Mouse (Mus musculus) left cerebral cortex, adult 11 months (tissue): ENCODE data around the gene Agtrap.
A peak's percentile ranks its signal among the peaks of the same experiment; 100 is the strongest.
"Not testable (repeated sequence)": the region's sequence is repeated elsewhere in the genome, so short reads cannot be mapped to it uniquely, and the experiment has no call there.

Experiments
- DNase-seq: peaks from one replicate; pipeline ENCODE4 v3.0.0; 2022; ENCODE audit warnings: low spot score

Gene Agtrap

GRCm38 (mm10) chr4:148046450-148047031 is 41.3 kb downstream of the Agtrap start:
- no peak for DNase-seq

DNA sequence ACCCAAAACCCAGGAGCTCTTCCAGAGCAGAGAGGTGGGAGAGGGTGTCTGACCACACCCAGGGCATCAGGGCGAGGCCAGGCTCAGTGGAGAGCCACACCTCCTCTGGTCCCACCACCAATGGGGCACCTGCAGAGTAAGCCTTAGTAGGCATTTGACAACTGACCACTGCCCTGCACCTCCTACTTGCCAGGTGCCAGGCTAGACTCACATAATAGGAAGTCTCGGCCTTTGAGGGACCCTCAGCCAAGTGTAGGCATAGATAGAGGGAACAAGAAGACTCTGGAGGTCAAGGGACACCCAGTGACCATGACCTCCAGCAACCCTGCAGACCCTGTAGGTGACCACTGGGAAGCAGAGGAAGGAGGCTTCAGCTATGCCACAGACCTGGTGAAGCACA is 43.7 kb downstream of the Agtrap start:
- DNase-seq: no peak

DNA sequence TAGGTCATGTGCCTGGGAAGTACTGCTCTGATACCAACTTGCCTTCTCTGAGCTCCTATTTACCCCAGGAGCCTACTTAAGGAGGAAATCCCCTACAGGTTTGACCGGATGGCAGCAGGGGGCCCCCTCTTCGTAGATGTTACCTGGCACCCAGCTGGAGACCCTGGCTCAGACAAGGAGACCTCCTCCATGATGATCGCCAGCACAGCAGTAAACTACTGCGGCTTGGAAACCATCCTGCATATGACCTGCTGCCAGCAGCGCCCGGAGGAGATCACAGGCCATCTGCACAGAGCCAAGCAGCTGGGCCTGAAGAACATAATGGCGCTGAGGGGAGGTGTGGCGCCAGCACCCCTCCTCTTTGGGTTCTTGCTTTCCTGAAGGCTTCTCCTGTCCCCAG is 44.5 kb downstream of the Agtrap start:
- not testable (repeated sequence) for DNase-seq

- DNase-seq: no peak
Measured at GRCm38 (mm10) chr4:148041611-148042191, 46.1 kb downstream of the Agtrap start.

DNA sequence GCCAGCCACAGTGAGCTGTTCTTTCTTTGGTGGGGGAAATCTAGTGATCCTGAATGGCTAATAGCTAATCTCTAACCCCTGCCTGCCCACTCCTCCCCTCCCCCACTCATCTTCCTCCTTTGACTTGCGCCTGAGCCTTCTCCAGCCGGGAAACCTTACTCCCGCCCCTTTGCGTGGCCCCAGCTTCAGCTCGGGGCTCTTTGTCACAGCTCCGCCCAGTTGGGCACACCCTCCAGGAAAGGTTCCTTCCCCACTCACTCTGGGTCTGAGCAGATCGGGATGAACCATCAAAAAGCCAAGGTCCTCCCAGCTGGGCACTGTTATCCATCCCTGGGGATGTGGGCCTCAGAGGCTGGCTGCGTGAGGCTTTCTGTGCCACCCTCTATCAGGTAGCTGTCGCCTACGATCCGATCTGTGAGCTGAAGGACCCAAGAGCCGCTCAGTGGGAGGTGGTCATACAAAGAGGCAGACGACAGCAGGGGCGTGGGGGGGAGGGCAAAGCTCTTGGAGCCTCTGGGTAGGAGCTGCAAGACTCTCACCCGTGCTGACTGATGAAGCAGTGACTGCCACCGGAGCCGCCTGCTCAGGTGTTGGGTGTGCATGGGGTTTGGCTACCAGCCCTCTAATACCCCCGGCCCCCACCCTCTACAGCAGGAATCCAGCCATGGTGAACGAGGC is 46.8 kb downstream of the Agtrap start:
- DNase-seq: no peak

DNA sequence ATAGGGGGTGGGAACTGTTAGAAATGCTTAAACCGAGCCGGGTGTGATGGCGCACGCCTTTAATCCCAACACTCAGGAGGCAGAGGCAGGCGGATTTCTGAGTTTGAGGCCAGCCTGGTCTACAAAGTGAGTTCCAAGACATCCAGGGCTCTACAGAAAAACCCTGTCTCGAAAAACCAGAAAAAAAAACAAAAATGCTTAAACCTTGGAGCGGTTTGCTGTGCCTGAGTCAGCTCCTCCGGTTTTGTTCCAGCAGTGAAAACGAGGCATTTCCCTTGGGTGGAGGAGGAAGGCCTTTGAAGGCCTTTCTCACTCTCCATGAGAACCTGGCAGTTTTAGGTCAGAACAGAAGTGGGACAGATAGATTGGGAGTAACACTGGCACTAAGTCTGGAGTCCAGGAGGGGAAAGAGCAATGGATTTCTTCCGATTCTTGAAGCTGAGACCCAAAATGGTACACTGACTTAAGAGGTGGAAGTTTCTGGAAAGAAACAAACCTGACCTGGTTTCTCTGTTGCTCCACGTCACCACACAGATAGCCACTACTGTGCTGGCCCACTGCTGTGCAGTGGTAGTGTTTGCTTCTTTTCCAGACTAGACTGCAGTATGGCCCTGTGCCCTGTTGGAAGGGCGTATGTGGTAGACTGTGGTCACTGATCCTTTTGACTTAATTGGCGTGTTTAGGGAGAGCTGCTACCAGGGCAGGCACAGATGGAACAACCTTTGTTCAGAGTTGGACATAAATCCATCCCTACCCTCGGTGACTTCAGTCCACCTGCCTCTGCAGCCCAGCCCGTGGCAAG is 47.6 kb downstream of the Agtrap start:
- DNase-seq: no peak

DNA sequence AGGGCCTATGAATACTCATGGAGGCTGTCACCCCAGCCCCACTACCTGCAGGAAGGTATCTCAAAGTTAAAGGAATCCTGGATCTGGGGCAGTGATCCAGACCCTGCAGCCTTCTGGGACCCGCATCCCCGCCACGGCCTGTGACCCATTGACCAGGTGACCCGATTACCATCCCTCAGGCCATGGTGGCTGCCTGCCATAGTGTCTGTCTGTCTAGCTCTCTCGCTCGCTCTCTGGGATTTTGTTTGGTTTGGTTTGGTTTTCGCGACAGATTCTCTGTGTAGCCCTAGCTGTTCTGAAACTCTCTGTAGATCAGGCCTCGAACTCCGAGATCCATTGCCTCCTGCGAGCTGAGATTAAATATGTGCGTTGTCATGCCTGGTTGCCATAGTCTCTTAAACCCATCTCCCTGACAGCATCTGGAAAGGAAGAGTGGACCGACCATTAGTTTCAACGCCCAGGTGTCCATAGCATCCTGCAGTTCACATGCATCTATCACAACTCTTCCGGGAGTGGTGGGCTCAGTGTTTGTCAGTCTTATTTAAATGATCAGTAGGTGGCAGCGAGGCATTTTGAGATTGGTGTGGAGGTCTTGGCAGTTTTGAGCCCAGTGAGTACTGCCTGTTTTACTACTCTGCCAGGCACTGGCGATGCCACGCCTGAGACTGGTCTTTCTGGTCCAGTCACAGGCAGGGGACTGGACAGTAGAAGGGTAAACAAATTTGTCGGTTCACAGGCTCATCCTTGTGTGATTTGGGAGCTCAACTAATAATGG is 48.4 kb downstream of the Agtrap start:
- no peak for DNase-seq

- DNase-seq: peak; percentile 99
Measured at GRCm38 (mm10) chr4:148038600-148039253, 49.1 kb downstream of the Agtrap start, which contains the start of the genes Clcn6 and Mthfr. Gene Clcn6 (minus strand): TSS chr4:148038821. Gene Mthfr (plus strand): TSS chr4:148039077.

- DNase-seq: no peak
Measured at GRCm38 (mm10) chr4:148038079-148038599, 49.7 kb downstream of the Agtrap start.

DNA sequence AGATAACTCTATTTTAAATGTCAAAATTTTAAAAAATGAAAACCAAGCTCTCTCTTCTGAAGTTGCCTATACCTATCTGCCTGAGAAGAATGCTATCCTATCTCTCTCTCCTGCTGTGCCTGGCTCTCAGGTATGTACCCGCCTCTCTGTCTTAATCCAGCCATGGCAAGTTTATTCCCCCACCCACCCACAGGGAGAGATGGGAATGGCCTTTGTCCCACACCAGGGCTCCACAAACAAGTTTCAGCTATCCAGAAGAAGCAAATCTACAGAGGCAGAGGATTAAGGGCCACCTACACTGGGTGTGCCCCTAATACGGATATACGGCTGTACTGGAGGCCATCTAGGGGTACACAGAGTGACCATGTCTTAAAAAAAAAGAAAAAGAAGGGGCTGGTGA is 52.4 kb downstream of the Agtrap start:
- no peak for DNase-seq

DNA sequence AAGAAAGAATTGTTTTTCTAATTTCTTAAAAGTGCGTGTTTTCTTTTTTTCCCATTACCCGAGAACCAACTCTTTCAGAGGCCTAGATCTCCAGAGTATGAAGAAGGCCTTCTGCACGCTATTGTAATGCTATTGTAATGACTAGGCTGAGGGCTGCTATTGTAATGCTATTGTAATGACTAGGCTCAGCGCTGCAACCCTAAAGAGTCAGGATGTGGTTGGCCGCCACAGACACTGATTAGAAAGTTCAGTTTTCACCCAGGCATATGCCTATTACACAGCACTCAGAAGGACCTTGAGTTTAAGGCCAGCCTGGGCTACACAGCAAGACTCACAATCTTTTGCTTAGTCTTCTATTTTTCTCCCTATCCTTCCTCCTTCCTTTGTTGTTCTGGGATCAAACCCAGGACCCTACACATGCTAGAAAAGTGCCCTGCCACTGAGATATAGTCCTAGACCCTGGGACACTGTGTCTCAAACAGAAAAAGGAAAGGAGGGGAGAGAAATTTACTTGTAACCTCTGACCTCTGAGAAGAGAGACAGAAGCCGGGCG is 53.9 kb downstream of the Agtrap start:
- DNase-seq: no peak

DNA sequence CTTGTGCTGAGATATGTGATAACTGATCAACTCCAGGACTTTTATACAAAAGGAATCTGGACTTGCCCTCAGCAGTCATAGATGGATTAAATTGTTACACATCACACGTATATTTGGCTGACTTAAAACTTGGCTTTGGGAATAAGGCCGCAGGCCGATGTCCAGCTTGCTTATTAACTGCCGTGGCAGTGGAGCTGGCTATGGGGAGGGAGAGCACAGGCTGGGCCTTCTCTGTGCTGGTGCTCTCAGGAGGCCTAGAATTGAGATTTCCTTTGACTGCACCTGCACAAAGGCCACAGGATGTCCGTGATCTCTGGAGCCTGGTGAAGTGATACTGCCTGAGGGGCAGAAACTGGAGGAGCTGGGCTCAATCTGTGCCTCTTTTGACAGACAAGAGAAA is 57.3 kb downstream of the Agtrap start:
- DNase-seq: no peak

DNA sequence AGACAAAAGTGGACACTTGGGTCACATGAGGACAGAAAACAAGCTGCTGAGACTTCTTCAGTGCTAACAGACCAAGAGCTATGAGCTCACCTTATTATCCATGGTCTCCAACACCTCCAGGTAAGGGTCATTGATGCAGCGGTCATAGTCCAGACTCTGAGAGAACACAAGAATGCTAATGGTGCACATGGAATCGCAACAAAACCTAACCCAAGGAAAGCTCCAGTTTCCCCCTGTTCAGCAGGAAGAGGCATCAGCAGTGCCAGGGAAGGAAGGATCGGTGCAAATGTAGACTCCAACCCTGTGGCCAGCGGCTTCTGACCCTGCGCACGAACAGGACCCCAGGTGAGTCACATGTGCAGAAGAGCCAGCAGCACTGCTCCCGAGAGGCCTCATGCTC is 58.5 kb downstream of the Agtrap start:
- DNase-seq: no peak
